Comparison of ENCODE assay signal across 8 mouse cellular contexts in the genomic region with DNA sequence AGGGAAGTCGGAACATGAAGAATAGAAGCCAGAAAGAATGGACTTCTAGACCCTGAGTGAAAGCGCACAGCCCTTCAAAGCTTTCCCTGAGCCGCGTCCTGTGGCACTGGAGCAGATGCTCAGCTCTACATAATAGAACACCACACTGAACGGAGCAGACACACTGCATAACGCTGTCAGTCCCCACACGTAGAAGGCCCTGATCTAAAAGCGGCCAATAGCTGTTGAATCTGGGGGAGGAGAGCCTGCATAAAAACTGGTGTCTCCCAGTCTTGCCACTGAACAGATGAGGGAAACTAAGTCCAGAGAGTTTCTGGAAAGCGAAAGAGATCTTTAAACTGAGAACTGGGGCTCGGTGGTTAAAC. TPM values are rescaled to one million over a fixed set of nuclear protein-coding genes. Genes with fewer than 3 reads are reported as not detected.
A peak's percentile ranks its signal among the peaks of the same experiment; 100 is the strongest.
DNase-seq lines count a peak whose midpoint lies in the region; ATAC-seq and TF ChIP-seq lines count a peak whose summit lies in the region.

No protein-coding gene starts in this region.

- ATAC-seq in embryonic facial prominence, embryonic 15.5 days (ENCODE audit: insufficient number of reproducible peaks, low FRiP score, low TSS enrichment, low read depth), result peak; percentile 81; the same call in 1 of the 2 replicates
- peak; percentile 54 for ATAC-seq in intestine, postnatal 0 days

- H3K4me2 ChIP-seq in embryonic facial prominence, embryonic 15.5 days (replicated peaks), result peak overlapping the region; percentile 91
- H3K4me2 ChIP-seq in intestine, postnatal 0 days (replicated peaks; ENCODE audit: low read depth), result peak overlapping the region; percentile 98

- H3K4me3 ChIP-seq in kidney, adult 2 months (ENCODE audit: insufficient read depth, low read depth, low read length), result peak overlapping the region; percentile 76
- peak overlapping the region; percentile 70 for H3K4me3 ChIP-seq in embryonic facial prominence, embryonic 15.5 days (replicated peaks)
- H3K4me3 ChIP-seq in intestine, postnatal 0 days (ENCODE audit: low read depth, low read length), result peak overlapping the region; percentile 65

- peak overlapping the region; percentile 41; the same call in 1 of the 2 replicates for H3K27ac ChIP-seq in kidney, adult 2 months (ENCODE audit: insufficient read depth, low read depth, low read length)
- peak overlapping the region; percentile 96 for H3K27ac ChIP-seq in embryonic facial prominence, embryonic 15.5 days (replicated peaks)
- H3K27ac ChIP-seq in intestine, postnatal 0 days (ENCODE audit: low read depth, low read length), result peak overlapping the region; percentile 87

- H3K27me3 ChIP-seq in kidney, adult 2 months (replicated peaks; ENCODE audit: control insufficient read depth, insufficient read depth, low read length), result no peaks in the 10 kb centered on the region
- no peaks in the 10 kb centered on the region for H3K27me3 ChIP-seq in embryonic facial prominence, embryonic 15.5 days
- no peaks in the 10 kb centered on the region for H3K27me3 ChIP-seq in intestine, postnatal 0 days (replicated peaks; ENCODE audit: control insufficient read depth, insufficient read depth, low read length)

- H3K9me3 ChIP-seq in embryonic facial prominence, embryonic 15.5 days (replicated peaks), result no peaks in the 10 kb centered on the region
- H3K9me3 ChIP-seq in intestine, postnatal 0 days (ENCODE audit: control insufficient read depth), result no peaks in the 10 kb centered on the region

- peaks cover 6% of the 10 kb centered on the region for H3K4me1 ChIP-seq in kidney, adult 2 months (ENCODE audit: control insufficient read depth, insufficient read depth, low read length)
- H3K4me1 ChIP-seq in embryonic facial prominence, embryonic 15.5 days, result peaks cover 14% of the 10 kb centered on the region; the same call in 1 of the 2 replicates
- H3K4me1 ChIP-seq in intestine, postnatal 0 days (replicated peaks; ENCODE audit: control insufficient read depth, insufficient read depth, low read length), result peaks cover 4% of the 10 kb centered on the region; the same call in 1 of the 2 replicates

- no peaks in the 10 kb centered on the region for H3K36me3 ChIP-seq in kidney, adult 2 months (ENCODE audit: control insufficient read depth, insufficient read depth, low read length)
- H3K36me3 ChIP-seq in embryonic facial prominence, embryonic 15.5 days, result no peaks in the 10 kb centered on the region
- no peaks in the 10 kb centered on the region for H3K36me3 ChIP-seq in intestine, postnatal 0 days (ENCODE audit: control insufficient read depth, insufficient read depth)

- DNase-seq in kidney, adult 2 months, result no peak
- no peak for DNase-seq in kidney, adult 18-20 months
- DNase-seq in ZHBTc4 (ENCODE audit: low read depth, low spot score), result peak; percentile 49
- DNase-seq in lung, postnatal 36 days, result peak; percentile 21
- DNase-seq in right cerebral cortex, postnatal 4 days, result peak; percentile 31
- DNase-seq in urinary bladder, adult 2 months (ENCODE audit: low spot score), result no peak

- no peak for TF ChIP-seq POLR2A in kidney, adult 2 months (IDR thresholded peaks at IDR 0.05; ENCODE audit: low read depth, low read length)

- peak overlapping the region; percentile 88; the same call in 1 of the 2 replicates for H3K9ac ChIP-seq in embryonic facial prominence, embryonic 15.5 days
- peak overlapping the region; percentile 87 for H3K9ac ChIP-seq in intestine, postnatal 0 days (ENCODE audit: low read depth, low read length)

- TF ChIP-seq CTCF in kidney, adult 2 months (conservative IDR thresholded peaks at IDR 0.05; ENCODE audit: insufficient read depth, insufficient read length, low read depth, low read length), result no peak
- no peak for TF ChIP-seq CTCF in intestine, postnatal 0 days (IDR thresholded peaks at IDR 0.05; ENCODE audit: low read depth)

- WGBS in kidney, adult 2 months, result 16% methylated on average over 10 of the region's 10 CpGs
- WGBS in embryonic facial prominence, embryonic 15.5 days, result 13% methylated on average over 10 of the region's 10 CpGs
- WGBS in intestine, postnatal 0 days, result 15% methylated on average over 10 of the region's 10 CpGs

RNA-seq across cellular contexts. Expression of a gene that starts 0.9 kb away (rescaled TPM):
- polyA plus RNA-seq in kidney, adult 2 months (2012; rRNA removed), result 4.9 and 7.0 TPM in 2 replicates
- polyA plus RNA-seq in embryonic facial prominence, embryonic 15.5 days (2015; fragmentation: Nextera tagmentation; extraction: Ambion mirVana), result 9.5 and 9.6 TPM in 2 replicates
- 4.5 and 4.8 TPM in 2 replicates for polyA plus RNA-seq in intestine, postnatal 0 days (2015; fragmentation: Nextera tagmentation; extraction: Ambion mirVana)
- polyA plus RNA-seq in urinary bladder, adult 2 months (2012; rRNA removed), result 2.7 and 3.1 TPM in 2 replicates

Comparison
In these comparisons a context has a peak if more than half of its experiments do, and no peak if none do; other contexts are left out.
1. DNase-seq: peak in ZHBTc4 (single experiment), lung, postnatal 36 days (single experiment) and right cerebral cortex, postnatal 4 days (single experiment); none in kidney, adult 2 months (single experiment), kidney, adult 18-20 months (single experiment) and urinary bladder, adult 2 months (single experiment).
2. H3K27ac ChIP-seq: peak in every context shown above with its lines; median percentile 96 in embryonic facial prominence, embryonic 15.5 days; 87 in intestine, postnatal 0 days; 41 in kidney, adult 2 months.
3. Peak in every context shown above with its lines, with median percentiles within 50 percentile points of each other: H3K4me3 ChIP-seq.